Mouse (Mus musculus): Measurements from ENCODE around the gene Mgat3.

DNA sequence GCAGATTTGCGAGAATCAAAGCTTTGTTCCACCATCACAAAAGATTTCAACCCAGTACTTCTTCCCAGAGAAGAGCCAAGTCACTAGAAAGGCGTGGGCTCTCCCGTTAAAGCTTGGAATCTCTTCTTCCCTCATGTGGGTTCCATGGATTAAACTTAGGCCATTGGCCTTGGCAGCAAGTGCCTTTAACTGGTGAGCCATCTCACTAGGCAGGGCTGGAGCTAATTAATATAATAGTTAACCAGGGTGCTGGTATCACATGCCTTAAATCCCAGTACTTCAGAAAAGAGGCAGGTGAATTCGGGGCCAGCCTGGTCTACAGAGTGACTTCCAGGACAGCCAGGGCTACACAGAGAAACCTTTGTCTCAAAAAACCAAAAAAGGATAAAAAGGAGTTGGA, 48.9 kb upstream of the Mgat3 start:
- TF ChIP-seq CTCF (IDR thresholded peaks at IDR 0.05) (no peak), POLR2A (IDR thresholded peaks at IDR 0.05; ENCODE audit: insufficient read depth, low read depth, low read length) (no peak)
